Comparison of ENCODE assay signal across 10 mouse cellular contexts in genomic region chr4:154294262-154294731, GRCm38 (mm10). TPM values are rescaled to one million over a fixed set of nuclear protein-coding genes. Genes with fewer than 3 reads are reported as not detected.
A peak's percentile ranks its signal among the peaks of the same experiment; 100 is the strongest.
DNase-seq lines count a peak whose midpoint lies in the region; ATAC-seq lines count a peak whose summit lies in the region.
"Had no signal": no experiment of that assay in that cellular context is flagged by ENCODE, and none has a peak within 500 bp of the region (broad histone marks: within the 10 kb centered on the region; RNA-seq: fewer than 3 reads in every experiment).

No protein-coding gene starts in this region.

- no peak for ATAC-seq in hindbrain, embryonic 13.5 days (ENCODE audit: low FRiP score)
- peak; percentile 56 for ATAC-seq in intestine, embryonic 14.5 days (replicated peaks; ENCODE audit: low FRiP score, low TSS enrichment, low read depth)

- H3K27ac ChIP-seq in hindbrain, embryonic 10.5 days = peak overlapping the region; percentile 50; the same call in 1 of the 2 replicates
- no peak overlapping the region for H3K27ac ChIP-seq in hindbrain, embryonic 13.5 days
- peak overlapping the region; percentile 59 for H3K27ac ChIP-seq in intestine, embryonic 14.5 days (ENCODE audit: low read depth)
- H3K27ac ChIP-seq: forebrain, embryonic 12.5 days; midbrain, embryonic 12.5 days had no signal

- no peaks in the 10 kb centered on the region for H3K36me3 ChIP-seq in hindbrain, embryonic 10.5 days
- H3K36me3 ChIP-seq in hindbrain, embryonic 13.5 days = no peaks in the 10 kb centered on the region
- no peaks in the 10 kb centered on the region for H3K36me3 ChIP-seq in intestine, embryonic 14.5 days (ENCODE audit: control insufficient read depth, insufficient read depth, low read length)
- H3K36me3 ChIP-seq: forebrain, embryonic 12.5 days; midbrain, embryonic 12.5 days had no signal

- DNase-seq in hindbrain, embryonic 10.5 days (ENCODE audit: low spot score) = no peak
- no peak for DNase-seq in intestine, embryonic 14.5 days (ENCODE audit: low spot score)
- DNase-seq in kidney, postnatal 10 days = peak; percentile 77
- peak; percentile 41 for DNase-seq in mesoderm, embryonic 11.5 days (ENCODE audit: low read depth, low spot score)
- DNase-seq in thymus, postnatal 36 days = no peak
- no peak for DNase-seq in B cell, adult 2 months
- DNase-seq: cerebellum, adult 2 months had no signal

- peaks cover 32% of the 10 kb centered on the region for H3K4me1 ChIP-seq in hindbrain, embryonic 10.5 days (replicated peaks)
- H3K4me1 ChIP-seq in hindbrain, embryonic 13.5 days (replicated peaks) = peaks cover 9% of the 10 kb centered on the region
- peaks cover 17% of the 10 kb centered on the region for H3K4me1 ChIP-seq in intestine, embryonic 14.5 days (replicated peaks; ENCODE audit: control insufficient read depth, insufficient read depth, low read length)
- H3K4me1 ChIP-seq: midbrain, embryonic 12.5 days had no signal

- no peak overlapping the region for H3K4me2 ChIP-seq in hindbrain, embryonic 13.5 days
- H3K4me2 ChIP-seq in intestine, embryonic 14.5 days (ENCODE audit: low read length) = peak overlapping the region; percentile 20; the same call in 1 of the 2 replicates
- H3K4me2 ChIP-seq: forebrain, embryonic 12.5 days; midbrain, embryonic 12.5 days had no signal

- H3K4me3 ChIP-seq in hindbrain, embryonic 10.5 days = no peak overlapping the region
- no peak overlapping the region for H3K4me3 ChIP-seq in hindbrain, embryonic 13.5 days
- no peak overlapping the region for H3K4me3 ChIP-seq in intestine, embryonic 14.5 days (ENCODE audit: low read depth, low read length)
- H3K4me3 ChIP-seq: forebrain, embryonic 12.5 days; midbrain, embryonic 12.5 days had no signal

- H3K27me3 ChIP-seq in hindbrain, embryonic 10.5 days (ENCODE audit: insufficient read depth, poor library complexity, severe bottlenecking) = peaks cover 31% of the 10 kb centered on the region
- H3K27me3 ChIP-seq in hindbrain, embryonic 13.5 days = peaks cover 32% of the 10 kb centered on the region
- peaks cover 3% of the 10 kb centered on the region; the same call in 1 of the 2 replicates for H3K27me3 ChIP-seq in intestine, embryonic 14.5 days (replicated peaks; ENCODE audit: control insufficient read depth, insufficient read depth, low read length)

- no peaks in the 10 kb centered on the region for H3K9me3 ChIP-seq in hindbrain, embryonic 10.5 days
- no peaks in the 10 kb centered on the region for H3K9me3 ChIP-seq in hindbrain, embryonic 13.5 days
- no peaks in the 10 kb centered on the region for H3K9me3 ChIP-seq in intestine, embryonic 14.5 days (ENCODE audit: control insufficient read depth, low read length)
- H3K9me3 ChIP-seq: forebrain, embryonic 12.5 days; midbrain, embryonic 12.5 days had no signal

- H3K9ac ChIP-seq in hindbrain, embryonic 13.5 days = no peak overlapping the region
- no peak overlapping the region for H3K9ac ChIP-seq in intestine, embryonic 14.5 days (ENCODE audit: low read length)
- H3K9ac ChIP-seq: forebrain, embryonic 12.5 days; midbrain, embryonic 12.5 days had no signal

- 52% methylated on average over 8 of the region's 8 CpGs for WGBS in hindbrain, embryonic 10.5 days
- 45% methylated on average over 8 of the region's 8 CpGs for whole genome bisulfite sequencing in hindbrain, embryonic 13.5 days
- WGBS in intestine, embryonic 14.5 days = 13% methylated on average over 8 of the region's 8 CpGs

RNA-seq across cellular contexts. Expression of gene Arhgef16, which starts 7.2 kb away (rescaled TPM):
- 4.6 and 7.5 TPM in 2 replicates for polyA plus RNA-seq in hindbrain, embryonic 10.5 days (2016; fragmentation: Nextera tagmentation; extraction: Ambion mirVana)
- 0.88 and 1.2 TPM in 2 replicates for polyA plus RNA-seq in hindbrain, embryonic 13.5 days (2015; fragmentation: Nextera tagmentation; extraction: Ambion mirVana)
- polyA plus RNA-seq in intestine, embryonic 14.5 days (2014; fragmentation: Nextera tagmentation; extraction: Ambion mirVana) = 36.7 and 38.6 TPM in 2 replicates

RNA-seq across cellular contexts. Expression of gene B230104I21Rik, which starts 41.6 kb away (rescaled TPM):
- not detected in 2 replicates for polyA plus RNA-seq in hindbrain, embryonic 10.5 days (2016; fragmentation: Nextera tagmentation; extraction: Ambion mirVana)
- not detected in 2 replicates for polyA plus RNA-seq in hindbrain, embryonic 13.5 days (2015; fragmentation: Nextera tagmentation; extraction: Ambion mirVana)
- polyA plus RNA-seq in intestine, embryonic 14.5 days (2014; fragmentation: Nextera tagmentation; extraction: Ambion mirVana) = 0.22 TPM in 1 of 2 replicates, not detected in the other
- polyA plus RNA-seq: midbrain, embryonic 12.5 days had no signal

Comparison
In these comparisons a context has a peak if more than half of its experiments do, and no peak if none do; other contexts are left out.
1. DNase-seq: peak in kidney, postnatal 10 days (single experiment) and mesoderm, embryonic 11.5 days (single experiment); none in hindbrain, embryonic 10.5 days (single experiment), intestine, embryonic 14.5 days (single experiment), thymus, postnatal 36 days (0 of 2) and B cell, adult 2 months (0 of 2).